Comparison of ENCODE assay signal across 25 mouse cellular contexts in genomic region chr5:27399111-27399510, GRCm38 (mm10).
DNase-seq lines count a peak whose midpoint lies in the region; ATAC-seq and TF ChIP-seq lines count a peak whose summit lies in the region.
"Had no signal": no experiment of that assay in that cellular context is flagged by ENCODE, and none has a peak within 500 bp of the region (broad histone marks: within the 10 kb centered on the region; RNA-seq: fewer than 3 reads in every experiment).

No protein-coding gene starts in this region.

- peak overlapping the region; percentile 64; the same call in 1 of the 2 replicates for H3K27ac ChIP-seq in cerebellum, adult 2 months (ENCODE audit: insufficient read depth, low read length)
- peak overlapping the region; percentile 16; the same call in 1 of the 2 replicates for H3K27ac ChIP-seq in layer of hippocampus, adult 2 months
- H3K27ac ChIP-seq in neural tube, embryonic 15.5 days (replicated peaks): no peak overlapping the region
- H3K27ac ChIP-seq: embryonic facial prominence, embryonic 15.5 days; forebrain, embryonic 10.5 days; forebrain, embryonic 15.5 days; gastrocnemius, adult 2 months; heart, embryonic 13.5 days; hindbrain, embryonic 12.5 days had no signal

- H3K27me3 ChIP-seq in cerebellum, adult 2 months (ENCODE audit: control insufficient read depth, insufficient read depth, low read length): no peaks in the 10 kb centered on the region
- no peaks in the 10 kb centered on the region for H3K27me3 ChIP-seq in neural tube, embryonic 15.5 days (replicated peaks)
- H3K27me3 ChIP-seq: embryonic facial prominence, embryonic 15.5 days; forebrain, embryonic 15.5 days; heart, embryonic 13.5 days; hindbrain, embryonic 12.5 days had no signal

- peaks cover 26% of the 10 kb centered on the region for H3K4me1 ChIP-seq in cerebellum, adult 2 months (ENCODE audit: control insufficient read depth, insufficient read depth, low read length)
- peaks cover 2% of the 10 kb centered on the region; the same call in 1 of the 2 replicates for H3K4me1 ChIP-seq in neural tube, embryonic 15.5 days
- H3K4me1 ChIP-seq: embryonic facial prominence, embryonic 15.5 days; forebrain, embryonic 15.5 days; heart, embryonic 13.5 days had no signal

- no peak for TF ChIP-seq POLR2A in cerebellum, adult 2 months (IDR thresholded peaks at IDR 0.05; ENCODE audit: borderline replicate concordance, insufficient read depth, low read length)

- DNase-seq in cerebellum, adult 2 months: no peak
- DNase-seq in cerebellum, adult 9-10 months: no peak
- no peak for DNase-seq in layer of hippocampus, adult 2 months (ENCODE audit: low spot score in 2 of 2)
- DNase-seq in layer of hippocampus, postnatal 25 days (ENCODE audit: extremely low spot score in 1 of 2, low spot score in 1 of 2): no peak
- no peak for DNase-seq in neural tube, embryonic 10.5 days (ENCODE audit: extremely low spot score, low spot score)
- no peak for DNase-seq in lung, adult 18-20 months
- DNase-seq: adrenal gland, postnatal 10 days; B cell, adult 2 months; cerebellum, adult 18-20 months; cerebellum, postnatal 14 days; embryo, embryonic 11 days; gastrocnemius, adult 2 months; gastrocnemius, postnatal 25 days; heart, postnatal 4 days had no signal

- no peak overlapping the region for H3K4me3 ChIP-seq in cerebellum, adult 2 months (replicated peaks; ENCODE audit: insufficient read depth, low read depth, low read length)
- H3K4me3 ChIP-seq in layer of hippocampus, adult 2 months: no peak overlapping the region
- H3K4me3 ChIP-seq in neural tube, embryonic 15.5 days (replicated peaks): no peak overlapping the region
- H3K4me3 ChIP-seq: embryonic facial prominence, embryonic 15.5 days; erythroblast, embryonic 14.5 days; forebrain, embryonic 10.5 days; forebrain, embryonic 15.5 days; gastrocnemius, adult 2 months; heart, embryonic 13.5 days; hindbrain, embryonic 12.5 days had no signal

- ATAC-seq in neural tube, embryonic 15.5 days (ENCODE audit: low FRiP score): 0 out of 2 replicates have a peak, but pooled peaks have one; percentile 8
- ATAC-seq: CD4-positive, CD25-positive, alpha-beta regulatory T cell, adult 4 months; forebrain, embryonic 15.5 days; hindbrain, embryonic 16.5 days; inflammation-experienced regulatory T-cells, adult 6 months had no signal

- no peak for TF ChIP-seq CTCF in cerebellum, adult 2 months (IDR thresholded peaks at IDR 0.05; ENCODE audit: borderline replicate concordance, insufficient read depth, low read depth, low read length)
- TF ChIP-seq CTCF in layer of hippocampus, adult 2 months (conservative IDR thresholded peaks at IDR 0.05): no peak

- H3K9me3 ChIP-seq in neural tube, embryonic 15.5 days (replicated peaks): no peaks in the 10 kb centered on the region
- H3K9me3 ChIP-seq: embryonic facial prominence, embryonic 15.5 days; forebrain, embryonic 10.5 days; forebrain, embryonic 15.5 days; G1E; heart, embryonic 13.5 days; hindbrain, embryonic 12.5 days had no signal

- no peak overlapping the region for H3K4me2 ChIP-seq in neural tube, embryonic 15.5 days
- H3K4me2 ChIP-seq: embryonic facial prominence, embryonic 15.5 days; forebrain, embryonic 15.5 days; heart, embryonic 13.5 days; hindbrain, embryonic 12.5 days had no signal

- H3K9ac ChIP-seq in neural tube, embryonic 15.5 days (replicated peaks): no peak overlapping the region
- H3K9ac ChIP-seq: embryonic facial prominence, embryonic 15.5 days; forebrain, embryonic 15.5 days; heart, embryonic 13.5 days; hindbrain, embryonic 12.5 days had no signal

- peaks cover 7% of the 10 kb centered on the region; the same call in 1 of the 2 replicates for H3K36me3 ChIP-seq in neural tube, embryonic 15.5 days
- H3K36me3 ChIP-seq: embryonic facial prominence, embryonic 15.5 days; forebrain, embryonic 10.5 days; forebrain, embryonic 15.5 days; G1E; heart, embryonic 13.5 days; hindbrain, embryonic 12.5 days had no signal
